Mouse (Mus musculus): ENCODE data around the gene Hoxb4. TPM values are rescaled to one million over a fixed set of nuclear protein-coding genes. Genes with fewer than 3 reads are reported as not detected.

Gene Hoxb4
- polyA plus RNA-seq, 1 experiment: 7.9 TPM

- Histone ChIP-seq H3K4me3 (ENCODE audit: insufficient read depth, low read length) (no peak overlapping the region), H3K27ac (ENCODE audit: insufficient read depth, low read depth, low read length) (no peak overlapping the region), H3K4me1 (ENCODE audit: control insufficient read depth, insufficient read depth, low read length) (peaks cover 8% of the 10 kb centered on the region)
- TF ChIP-seq POLR2A (IDR thresholded peaks at IDR 0.05; ENCODE audit: borderline replicate concordance, low read depth, low read length) (no peak), CTCF (IDR thresholded peaks at IDR 0.05; ENCODE audit: low read depth, low read length) (no peak)
Measured at GRCm38 (mm10) chr11:96313806-96314428, 4.2 kb upstream of the Hoxb4 start.

GRCm38 (mm10) chr11:96314671-96315343 is 3.3 kb upstream of the Hoxb4 start:
- H3K4me3 ChIP-seq (ENCODE audit: insufficient read depth, low read length): no peak overlapping the region
- TF ChIP-seq CTCF (IDR thresholded peaks at IDR 0.05; ENCODE audit: low read depth, low read length): no peak
- no peak for TF ChIP-seq POLR2A (IDR thresholded peaks at IDR 0.05; ENCODE audit: borderline replicate concordance, low read depth, low read length)
- no peak overlapping the region for H3K27ac ChIP-seq (ENCODE audit: insufficient read depth, low read depth, low read length)
- H3K4me1 ChIP-seq (ENCODE audit: control insufficient read depth, insufficient read depth, low read length): peaks cover 5% of the 10 kb centered on the region

GRCm38 (mm10) chr11:96315344-96315681 is 2.8 kb upstream of the Hoxb4 start:
- no peak overlapping the region for H3K4me3 ChIP-seq (ENCODE audit: insufficient read depth, low read length)
- H3K4me1 ChIP-seq (ENCODE audit: control insufficient read depth, insufficient read depth, low read length): peaks cover 5% of the 10 kb centered on the region
- TF ChIP-seq CTCF (IDR thresholded peaks at IDR 0.05; ENCODE audit: low read depth, low read length) (no peak), POLR2A (IDR thresholded peaks at IDR 0.05; ENCODE audit: borderline replicate concordance, low read depth, low read length) (no peak)
- H3K27ac ChIP-seq (ENCODE audit: insufficient read depth, low read depth, low read length): no peak overlapping the region

GRCm38 (mm10) chr11:96316696-96317607 is 1.1 kb upstream of the Hoxb4 start:
- Histone ChIP-seq H3K4me1 (ENCODE audit: control insufficient read depth, insufficient read depth, low read length) (peaks cover 3% of the 10 kb centered on the region), H3K27ac (ENCODE audit: insufficient read depth, low read depth, low read length) (no peak overlapping the region), H3K4me3 (ENCODE audit: insufficient read depth, low read length) (no peak overlapping the region)
- no peak for TF ChIP-seq POLR2A (IDR thresholded peaks at IDR 0.05; ENCODE audit: borderline replicate concordance, low read depth, low read length)
- TF ChIP-seq CTCF (IDR thresholded peaks at IDR 0.05; ENCODE audit: low read depth, low read length): no peak

- Histone ChIP-seq H3K4me1 (ENCODE audit: control insufficient read depth, insufficient read depth, low read length) (peaks cover 3% of the 10 kb centered on the region), H3K27ac (ENCODE audit: insufficient read depth, low read depth, low read length) (peak overlapping the region; percentile 62), H3K4me3 (ENCODE audit: insufficient read depth, low read length) (peak overlapping the region; percentile 78)
- no peak for TF ChIP-seq CTCF (IDR thresholded peaks at IDR 0.05; ENCODE audit: low read depth, low read length)
Measured at GRCm38 (mm10) chr11:96318368-96319070, 452 bp downstream of the Hoxb4 start.

- TF ChIP-seq POLR2A (IDR thresholded peaks at IDR 0.05; ENCODE audit: borderline replicate concordance, low read depth, low read length) (no peak), CTCF (IDR thresholded peaks at IDR 0.05; ENCODE audit: low read depth, low read length) (no peak)
- H3K4me1 ChIP-seq (ENCODE audit: control insufficient read depth, insufficient read depth, low read length): peaks cover 3% of the 10 kb centered on the region
- peak overlapping the region; percentile 78 for H3K4me3 ChIP-seq (ENCODE audit: insufficient read depth, low read length)
- H3K27ac ChIP-seq (ENCODE audit: insufficient read depth, low read depth, low read length): peak overlapping the region; percentile 62
Measured at GRCm38 (mm10) chr11:96319071-96319902, 1.2 kb downstream of the Hoxb4 start.

GRCm38 (mm10) chr11:96319910-96320309 is 1.8 kb downstream of the Hoxb4 start:
- H3K4me1 ChIP-seq (ENCODE audit: control insufficient read depth, insufficient read depth, low read length): peaks cover 3% of the 10 kb centered on the region
- H3K27ac ChIP-seq (ENCODE audit: insufficient read depth, low read depth, low read length): no peak overlapping the region
- peak overlapping the region; percentile 78 for H3K4me3 ChIP-seq (ENCODE audit: insufficient read depth, low read length)
- no peak for TF ChIP-seq POLR2A (IDR thresholded peaks at IDR 0.05; ENCODE audit: borderline replicate concordance, low read depth, low read length)
- no peak for TF ChIP-seq CTCF (IDR thresholded peaks at IDR 0.05; ENCODE audit: low read depth, low read length)

GRCm38 (mm10) chr11:96320688-96321087 is 2.6 kb downstream of the Hoxb4 start:
- peaks cover 3% of the 10 kb centered on the region for H3K4me1 ChIP-seq (ENCODE audit: control insufficient read depth, insufficient read depth, low read length)
- TF ChIP-seq CTCF (IDR thresholded peaks at IDR 0.05; ENCODE audit: low read depth, low read length): no peak
- no peak for TF ChIP-seq POLR2A (IDR thresholded peaks at IDR 0.05; ENCODE audit: borderline replicate concordance, low read depth, low read length)
- no peak overlapping the region for H3K4me3 ChIP-seq (ENCODE audit: insufficient read depth, low read length)
- H3K27ac ChIP-seq (ENCODE audit: insufficient read depth, low read depth, low read length): no peak overlapping the region

- Histone ChIP-seq H3K4me1 (ENCODE audit: control insufficient read depth, insufficient read depth, low read length) (peaks cover 3% of the 10 kb centered on the region), H3K27ac (ENCODE audit: insufficient read depth, low read depth, low read length) (no peak overlapping the region), H3K4me3 (ENCODE audit: insufficient read depth, low read length) (no peak overlapping the region)
- no peak for TF ChIP-seq CTCF (IDR thresholded peaks at IDR 0.05; ENCODE audit: low read depth, low read length)
- TF ChIP-seq POLR2A (IDR thresholded peaks at IDR 0.05; ENCODE audit: borderline replicate concordance, low read depth, low read length): no peak
Measured at GRCm38 (mm10) chr11:96321846-96322245, 3.8 kb downstream of the Hoxb4 start.

All from bone marrow macrophage, adult 2 months (primary cell).